Mouse (Mus musculus) naive thymus-derived CD4-positive, alpha-beta T cell, adult 2 months (primary cell): ENCODE data around the gene Polr2m.

Source experiments
- DNase-seq: peaks from one replicate; pipeline ENCODE4 v3.0.0-alpha.2; 2011; ENCODE audit warnings: low read depth

The Polr2m gene

DNA sequence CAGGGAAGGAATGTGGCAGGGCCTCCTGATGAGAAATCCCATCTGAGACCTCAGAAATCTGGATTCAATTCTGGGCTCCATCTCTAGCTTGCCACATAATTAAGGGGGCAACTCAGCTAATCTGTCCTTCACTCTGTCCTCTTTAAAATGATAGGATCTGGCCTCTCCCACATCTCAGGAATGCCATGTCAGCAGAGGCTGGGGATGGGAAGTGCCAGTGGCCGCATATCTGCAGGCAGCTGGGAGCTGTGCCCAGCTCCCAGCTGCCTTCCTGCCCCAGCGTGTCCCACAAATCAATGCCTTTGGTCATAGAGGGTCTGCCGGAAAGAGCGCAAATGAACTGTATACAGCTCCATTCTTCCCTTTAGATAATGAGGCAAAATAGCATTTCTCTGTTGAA is 18.3 kb downstream of the Polr2m start:
- no peak for DNase-seq

GRCm38 (mm10) chr9:71466111-71466510 is 19.6 kb downstream of the Polr2m start:
- no peak for DNase-seq

DNA sequence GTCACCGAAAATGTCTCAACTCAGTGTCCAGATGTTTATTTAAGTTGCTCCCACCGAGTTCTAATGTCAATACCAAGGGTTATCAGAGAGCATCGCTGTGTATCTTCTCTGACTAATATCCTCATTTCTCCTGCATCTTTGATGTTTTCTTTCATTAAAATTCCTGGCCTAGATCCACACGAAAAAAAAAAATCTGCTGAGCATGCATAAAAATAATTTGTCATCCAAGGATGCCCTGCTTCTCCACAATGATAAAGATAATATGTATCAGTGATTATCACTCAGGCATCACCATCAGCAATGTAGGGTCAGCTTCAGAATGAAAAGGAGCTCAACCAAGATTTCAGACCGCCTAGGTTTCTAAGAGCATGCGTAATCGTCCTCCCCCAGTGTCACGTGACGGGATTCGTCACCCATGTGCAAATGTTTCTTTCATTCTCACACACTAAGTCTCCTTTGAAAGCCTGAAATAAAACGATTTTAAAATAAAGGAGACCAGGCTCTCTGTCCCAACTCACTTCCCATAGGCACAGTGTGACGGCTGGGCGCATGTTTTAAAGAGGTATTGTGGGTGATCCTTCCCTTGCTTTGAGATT is 22.6 kb downstream of the Polr2m start:
- DNase-seq = no peak

- no peak for DNase-seq
Measured at GRCm38 (mm10) chr9:71456738-71457137, 29.0 kb downstream of the Polr2m start.

- no peak for DNase-seq
Measured at GRCm38 (mm10) chr9:71453917-71454316, 31.8 kb downstream of the Polr2m start.

DNA sequence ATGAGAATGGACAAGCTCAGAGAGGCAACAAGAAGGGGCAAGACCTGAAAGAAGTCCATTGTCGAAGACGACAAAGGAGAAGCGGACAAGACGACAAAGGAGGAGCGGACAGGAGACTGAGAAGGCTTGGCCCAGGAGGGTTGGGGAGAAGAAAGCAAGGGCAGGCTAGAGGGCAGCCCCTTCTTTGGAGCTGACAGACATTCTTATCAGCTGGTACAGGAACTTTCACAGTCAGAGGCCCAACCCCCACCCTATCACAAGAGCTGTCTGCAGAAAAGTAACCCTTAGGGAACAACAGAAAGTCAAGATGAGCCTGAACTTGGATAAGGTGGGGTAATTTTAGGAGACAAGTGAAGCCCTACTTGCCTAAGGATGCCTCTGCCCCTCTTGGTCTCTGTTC is 32.4 kb downstream of the Polr2m start:
- DNase-seq = no peak

- no peak for DNase-seq
Measured at GRCm38 (mm10) chr9:71450626-71451025, 35.1 kb downstream of the Polr2m start.

DNA sequence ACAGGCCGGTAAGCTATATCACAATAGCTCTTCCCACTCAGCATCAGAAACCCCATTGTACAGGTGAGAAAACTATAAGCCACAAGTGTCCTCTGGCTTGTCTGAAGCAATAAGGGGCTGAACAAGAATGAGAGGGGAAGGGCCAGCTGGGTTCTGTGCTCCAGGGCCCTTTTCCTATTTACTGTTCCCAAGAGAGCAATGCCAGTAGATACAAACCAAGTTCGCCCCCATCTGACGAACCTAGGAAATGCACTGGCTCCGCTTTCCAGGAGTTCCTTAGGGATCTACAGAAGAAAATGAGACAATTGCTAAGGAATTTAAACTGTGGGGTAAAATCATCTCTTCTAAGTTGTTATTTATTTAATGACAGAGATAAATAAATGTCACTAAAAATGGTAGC is 38.2 kb downstream of the Polr2m start:
- no peak for DNase-seq

GRCm38 (mm10) chr9:71445308-71445707 is 40.4 kb downstream of the Polr2m start:
- DNase-seq = no peak

DNA sequence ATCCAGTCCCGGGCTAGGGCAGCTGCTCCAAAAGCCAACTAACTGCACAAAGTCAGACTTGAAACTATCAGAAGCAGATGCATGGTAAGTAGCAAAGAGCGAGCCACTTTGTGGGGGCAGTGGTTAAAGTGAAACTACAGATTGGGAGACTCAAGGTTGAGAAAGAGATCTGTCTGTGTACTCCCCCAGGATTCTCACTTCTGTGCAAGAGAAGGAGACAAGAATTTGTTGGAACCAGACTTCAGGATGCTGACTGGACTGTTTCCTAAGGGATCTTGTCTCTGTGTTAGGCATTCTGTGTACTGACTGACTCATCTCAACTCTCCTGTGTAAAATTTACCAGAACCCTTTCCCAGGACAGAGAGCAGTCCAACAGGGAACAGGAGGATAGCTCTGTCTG is 47.6 kb downstream of the Polr2m start:
- no peak for DNase-seq
